Mouse (Mus musculus) midbrain, embryonic 13.5 days (tissue): ENCODE results near the gene Aspscr1. TPM values are rescaled to one million over a fixed set of nuclear protein-coding genes. Genes with fewer than 3 reads are reported as not detected.

Experiments used
- ATAC-seq: fragments of 200-750 bp; cut with Nextera tagmentation; 2 replicates; pipeline ENCODE4 v1.8.0; 2017; ENCODE audit warnings: mild to moderate bottlenecking, moderate TSS enrichment, moderate library complexity
- H3K27ac ChIP-seq: fragments of 300-500 bp; sonication (generic); 2 replicates; pipeline ENCODE4 v1.5.1; 2015; ENCODE audit warnings: inconsistent platforms, mild to moderate bottlenecking, moderate library complexity
- H3K27me3 ChIP-seq: fragments of 300-500 bp; sonication (generic); 2 replicates; pipeline ENCODE4 v1.6.1; 2015; ENCODE audit warnings: mild to moderate bottlenecking, inconsistent platforms
- H3K36me3 ChIP-seq: fragments of 300-500 bp; sonication (generic); 2 replicates; pipeline ENCODE4 v1.6.1; 2015; ENCODE audit warnings: mild to moderate bottlenecking, inconsistent platforms
- H3K4me1 ChIP-seq: fragments of 300-500 bp; sonication (generic); replicated peaks from 2 replicates; pipeline ENCODE4 v1.6.1; 2015; ENCODE audit warnings: inconsistent platforms
- H3K4me2 ChIP-seq: fragments of 300-500 bp; sonication (generic); replicated peaks from 2 replicates; pipeline ENCODE4 v1.6.1; 2015; ENCODE audit warnings: moderate library complexity, mild to moderate bottlenecking, inconsistent platforms
- H3K4me3 ChIP-seq: fragments of 300-500 bp; sonication (generic); replicated peaks from 2 replicates; pipeline ENCODE4 v1.5.1; 2015; ENCODE audit warnings: mild to moderate bottlenecking, inconsistent platforms
- H3K9ac ChIP-seq: fragments of 300-500 bp; sonication (generic); replicated peaks from 2 replicates; pipeline ENCODE4 v1.6.1; 2015; ENCODE audit warnings: mild to moderate bottlenecking, inconsistent platforms
- H3K9me3 ChIP-seq: fragments of 300-500 bp; sonication (generic); 2 replicates; pipeline ENCODE4 v1.6.1; 2016; ENCODE audit warnings: mild to moderate bottlenecking, inconsistent platforms
- WGBS: fragments of 180-500 bp; shearing (Covaris S2); methylation state at CpG from one replicate; pipeline ENCODE4 v1.1.7; 2015; 5-methylcytosine and 5-hydroxymethylcytosine counted together
- polyA plus RNA-seq: library from polyadenylated mRNA; unstranded; fragments of >200 nt; fragmentation: Nextera tagmentation; extraction: Ambion mirVana; gene quantifications from 2 replicates; pipeline ENCODE4 v1.2.1, GENCODE M21; 2015

Gene Aspscr1
- polyA plus RNA-seq, 1 experiment from 2014 or later = 154 TPM

- Histone ChIP-seq H3K9ac (peak overlapping the region; percentile 92), H3K27ac (no peak overlapping the region), H3K36me3 (peaks cover 30% of the 10 kb centered on the region), H3K9me3 (no peaks in the 10 kb centered on the region), H3K4me3 (peak overlapping the region; percentile 95), H3K4me2 (peak overlapping the region; percentile 88; the same call in 1 of the 2 replicates), H3K4me1 (peaks cover 33% of the 10 kb centered on the region), H3K27me3 (no peaks in the 10 kb centered on the region)
- 43% methylated on average over 7 of the region's 7 CpGs for WGBS
- no peak for ATAC-seq
These were observed 41.7 kb upstream of the Aspscr1 start for GRCm38 (mm10) chr11:120630881-120631725.

GRCm38 (mm10) chr11:120631726-120632448 is 40.9 kb upstream of the Aspscr1 start:
- Histone ChIP-seq H3K4me3 (peak overlapping the region; percentile 95), H3K27ac (peak overlapping the region; percentile 87; the same call in 1 of the 2 replicates), H3K9me3 (no peaks in the 10 kb centered on the region), H3K4me2 (peak overlapping the region; percentile 88), H3K27me3 (no peaks in the 10 kb centered on the region), H3K36me3 (peaks cover 23% of the 10 kb centered on the region), H3K9ac (peak overlapping the region; percentile 92), H3K4me1 (peaks cover 33% of the 10 kb centered on the region)
- ATAC-seq = no peak
- WGBS = 58% methylated on average over 4 of the region's 4 CpGs

GRCm38 (mm10) chr11:120632559-120633519 is 39.9 kb upstream of the Aspscr1 start:
- peak; percentile 86 for ATAC-seq
- H3K27me3 ChIP-seq = no peaks in the 10 kb centered on the region

GRCm38 (mm10) chr11:120633520-120634343 is 39.0 kb upstream of the Aspscr1 start, which contains the start of gene Mafg:
Gene Mafg, minus strand, starts transcription at chr11:120633600.
- WGBS = 12% methylated on average over 57 of the region's 58 CpGs
- H3K9ac ChIP-seq = peak within 1 kb of the TSS; percentile 92
- peaks cover 9% of the 10 kb centered on the region for H3K36me3 ChIP-seq
- peak; percentile 92 for ATAC-seq
- peak within 1 kb of the TSS; percentile 87 for H3K27ac ChIP-seq
- H3K4me1 ChIP-seq = peaks cover 33% of the 10 kb centered on the region
- no peaks in the 10 kb centered on the region for H3K27me3 ChIP-seq
- H3K4me2 ChIP-seq = peak within 1 kb of the TSS; percentile 88
- H3K4me3 ChIP-seq = peak within 1 kb of the TSS; percentile 95
- no peaks in the 10 kb centered on the region for H3K9me3 ChIP-seq

More at GRCm38 (mm10) chr11:120632559-120633519, 39.9 kb upstream of the Aspscr1 start:
- WGBS = under 1% methylated on average over 110 of the region's 116 CpGs
- H3K4me1 ChIP-seq = peaks cover 33% of the 10 kb centered on the region
- peak overlapping the region; percentile 87 for H3K27ac ChIP-seq
- H3K9me3 ChIP-seq = no peaks in the 10 kb centered on the region
- H3K36me3 ChIP-seq = peaks cover 13% of the 10 kb centered on the region
- H3K4me2 ChIP-seq = peak overlapping the region; percentile 88
- peak overlapping the region; percentile 95 for H3K4me3 ChIP-seq
- peak overlapping the region; percentile 92 for H3K9ac ChIP-seq

GRCm38 (mm10) chr11:120634810-120635209 is 38.0 kb upstream of the Aspscr1 start:
- Histone ChIP-seq H3K9me3 (no peaks in the 10 kb centered on the region), H3K9ac (no peak overlapping the region)
- WGBS = 64% methylated on average over 5 of the region's 5 CpGs

DNA sequence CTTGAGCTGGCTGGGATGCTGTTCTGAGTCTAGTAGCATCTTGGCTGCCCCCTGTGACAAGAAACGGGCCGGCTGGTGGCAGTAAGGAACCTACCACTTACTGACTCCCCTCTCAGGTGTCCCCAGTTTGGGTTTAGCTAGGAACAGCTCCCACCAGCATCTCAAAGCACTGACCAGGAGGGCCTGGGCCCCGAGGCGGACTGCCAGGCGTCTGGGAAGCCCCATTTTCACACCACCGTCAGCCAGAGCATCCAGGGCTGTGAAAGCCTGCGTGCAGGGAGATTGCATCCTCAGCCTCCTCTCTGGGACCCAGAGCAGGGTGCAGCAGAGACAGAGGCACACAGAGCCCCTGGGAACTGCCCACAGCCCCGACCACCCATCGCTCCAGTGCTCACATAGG is 31.5 kb upstream of the Aspscr1 start:
- WGBS = 66% methylated on average over 9 of the region's 9 CpGs
- Histone ChIP-seq H3K4me2 (no peak overlapping the region), H3K4me1 (peaks cover 16% of the 10 kb centered on the region), H3K36me3 (no peaks in the 10 kb centered on the region), H3K9me3 (no peaks in the 10 kb centered on the region), H3K27ac (no peak overlapping the region), H3K9ac (peak overlapping the region; percentile 40; the same call in 1 of the 2 replicates), H3K27me3 (peaks cover 8% of the 10 kb centered on the region; the same call in 1 of the 2 replicates), H3K4me3 (no peak overlapping the region)
- no peak for ATAC-seq

More at GRCm38 (mm10) chr11:120634810-120635209, 38.0 kb upstream of the Aspscr1 start:
- H3K4me2 ChIP-seq = no peak overlapping the region
- no peaks in the 10 kb centered on the region for H3K27me3 ChIP-seq
- H3K27ac ChIP-seq = no peak overlapping the region
- peaks cover 27% of the 10 kb centered on the region for H3K4me1 ChIP-seq
- ATAC-seq = no peak
- no peaks in the 10 kb centered on the region for H3K36me3 ChIP-seq
- no peak overlapping the region for H3K4me3 ChIP-seq

DNA sequence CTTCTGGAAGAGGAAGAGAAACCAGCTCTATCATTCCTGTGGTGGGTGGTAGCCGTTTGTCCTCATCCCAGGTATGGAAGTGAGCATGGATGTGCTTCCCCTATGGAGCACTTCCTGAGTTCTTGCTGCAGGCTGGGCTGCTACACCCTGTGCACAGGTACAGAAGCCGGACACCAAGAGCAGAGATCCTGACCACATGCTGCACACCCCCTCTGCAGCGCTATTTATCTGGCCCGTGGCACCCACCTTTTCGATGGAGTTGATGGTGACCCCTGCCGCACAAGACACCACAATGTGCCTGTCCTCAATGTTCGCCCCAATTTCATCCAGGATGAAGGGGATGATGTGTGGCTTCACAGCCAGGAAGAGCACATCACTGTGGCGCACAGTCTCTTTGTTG is 30.9 kb upstream of the Aspscr1 start:
- WGBS = 94% methylated on average over 8 of the region's 8 CpGs
- Histone ChIP-seq H3K36me3 (no peaks in the 10 kb centered on the region), H3K27me3 (peaks cover 13% of the 10 kb centered on the region; the same call in 1 of the 2 replicates), H3K9ac (peak overlapping the region; percentile 40), H3K27ac (no peak overlapping the region), H3K9me3 (no peaks in the 10 kb centered on the region), H3K4me3 (no peak overlapping the region), H3K4me2 (no peak overlapping the region), H3K4me1 (peaks cover 16% of the 10 kb centered on the region)
- ATAC-seq = no peak

DNA sequence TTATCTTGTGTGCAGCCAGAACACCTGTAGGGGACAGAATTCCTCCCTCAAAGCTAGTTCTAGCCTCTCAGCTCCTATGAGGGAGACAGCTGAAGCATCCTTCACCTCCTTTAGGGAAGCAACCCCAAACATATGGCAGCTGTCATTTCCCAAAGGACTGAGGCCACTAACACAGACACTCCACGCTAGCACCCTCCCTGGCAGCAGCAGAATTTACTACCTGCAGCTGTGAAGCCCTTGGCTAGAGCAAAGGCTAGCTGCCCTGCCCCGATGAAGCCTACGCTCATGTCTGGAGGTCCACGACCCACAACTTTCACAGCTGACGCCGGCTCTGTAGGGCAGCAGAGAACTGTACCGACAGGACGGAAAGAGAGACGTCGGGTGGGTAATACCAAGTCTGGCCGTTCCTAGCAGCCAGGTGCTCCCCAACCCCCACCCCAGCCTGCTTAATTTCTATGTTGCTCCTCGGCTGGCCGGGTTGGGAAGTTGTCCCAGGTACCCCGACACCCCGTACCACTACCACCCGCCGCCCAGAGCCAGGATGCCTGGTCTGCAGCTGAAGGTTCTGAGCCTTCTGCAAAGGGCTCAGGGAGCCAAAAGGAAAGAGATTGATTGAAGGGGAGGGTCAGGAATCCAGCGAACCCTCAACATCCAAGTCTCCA is 29.7 kb upstream of the Aspscr1 start:
- Histone ChIP-seq H3K9me3 (no peaks in the 10 kb centered on the region), H3K27ac (no peak overlapping the region), H3K4me3 (peak overlapping the region; percentile 51), H3K27me3 (peaks cover 22% of the 10 kb centered on the region; the same call in 1 of the 2 replicates), H3K4me1 (peaks cover 22% of the 10 kb centered on the region), H3K9ac (peak overlapping the region; percentile 77), H3K36me3 (no peaks in the 10 kb centered on the region), H3K4me2 (peak overlapping the region; percentile 89)
- ATAC-seq = peak; percentile 78
- WGBS = 3% methylated on average over 18 of the region's 18 CpGs

GRCm38 (mm10) chr11:120643601-120643987 is 29.2 kb upstream of the Aspscr1 start, which contains the start of gene Pycr1:
Gene Pycr1, minus strand, starts transcription at chr11:120643769.
- WGBS = under 1% methylated on average over 15 of the region's 15 CpGs
- no peaks in the 10 kb centered on the region for H3K9me3 ChIP-seq
- no peak within 1 kb of the TSS for H3K27ac ChIP-seq
- peak within 1 kb of the TSS; percentile 51 for H3K4me3 ChIP-seq
- H3K4me1 ChIP-seq = peaks cover 25% of the 10 kb centered on the region
- H3K9ac ChIP-seq = peak within 1 kb of the TSS; percentile 77
- peaks cover 22% of the 10 kb centered on the region; the same call in 1 of the 2 replicates for H3K27me3 ChIP-seq
- peak within 1 kb of the TSS; percentile 89 for H3K4me2 ChIP-seq
- no peaks in the 10 kb centered on the region for H3K36me3 ChIP-seq
- peak; percentile 99 for ATAC-seq
